Mouse (Mus musculus): Measurements from ENCODE around the gene Ift88. TPM values are rescaled to one million over a fixed set of nuclear protein-coding genes. Genes with fewer than 3 reads are reported as not detected.

Gene Ift88
- polyA plus RNA-seq, 1 experiment from 2014 or later, result 6.8 TPM

DNA sequence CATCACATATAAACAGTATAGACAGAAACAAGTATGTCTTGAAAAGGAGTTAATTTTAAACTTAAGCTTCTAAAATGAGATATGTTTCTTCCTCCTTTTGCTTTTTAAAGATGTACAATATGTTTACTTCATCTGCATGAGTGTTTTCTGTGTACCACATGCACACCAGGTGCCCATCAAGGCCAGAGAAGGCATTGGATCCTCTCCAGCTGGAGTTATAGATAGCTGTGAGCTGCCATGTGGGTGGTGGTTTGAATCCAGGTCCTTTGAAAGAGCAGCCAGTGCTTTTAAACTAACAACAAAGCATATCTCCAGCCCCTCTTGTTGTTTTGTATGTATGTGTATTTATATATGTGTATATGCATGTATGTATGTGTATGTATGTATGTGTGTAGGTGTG, 129.1 kb downstream of the Ift88 start:
- Histone ChIP-seq H3K4me2 (ENCODE audit: low read length) (no peak overlapping the region), H3K9me3 (ENCODE audit: control insufficient read depth, low read length) (no peaks in the 10 kb centered on the region), H3K27me3 (ENCODE audit: control insufficient read depth, insufficient read depth, low read length) (no peaks in the 10 kb centered on the region), H3K4me1 (ENCODE audit: control insufficient read depth in 2 of 2, insufficient read depth in 2 of 2, low read length in 2 of 2) (no peaks in the 10 kb centered on the region), H3K27ac (replicated peaks in 1 of 2; ENCODE audit: control insufficient read depth in 1 of 2, insufficient read depth in 1 of 2, low read depth in 2 of 2, low read length in 2 of 2) (no peak overlapping the region), H3K4me3 (ENCODE audit: control insufficient read depth in 1 of 2, insufficient read depth in 1 of 2, low read depth in 1 of 2, low read length in 2 of 2) (no peak overlapping the region), H3K9ac (ENCODE audit: low read length) (no peak overlapping the region), H3K36me3 (ENCODE audit: control insufficient read depth, insufficient read depth, low read length) (peaks cover 12% of the 10 kb centered on the region)
- ATAC-seq (ENCODE audit: insufficient number of reproducible peaks, insufficient read depth, low FRiP score, low read depth), result no peak

DNA sequence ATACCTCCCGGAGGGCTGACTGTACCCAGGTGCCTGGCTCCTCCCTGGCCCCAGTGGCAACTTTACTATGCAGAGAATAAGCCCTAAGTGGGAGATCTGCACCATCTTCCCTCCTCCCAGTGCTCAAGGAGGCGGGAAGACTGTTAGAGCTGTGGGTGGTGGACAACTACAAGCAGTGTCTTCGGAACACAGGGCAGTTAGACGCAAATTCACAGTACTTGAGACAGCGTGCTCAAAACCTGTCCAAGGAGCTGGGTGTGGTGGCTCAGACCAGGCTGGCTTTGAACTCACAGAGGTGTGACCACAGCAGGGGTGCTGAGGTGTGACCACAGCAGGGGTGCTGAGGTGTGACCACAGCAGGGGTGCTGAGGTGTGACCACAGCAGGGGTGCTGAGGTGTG, 130.6 kb downstream of the Ift88 start:
- Histone ChIP-seq H3K4me3 (ENCODE audit: control insufficient read depth in 1 of 2, insufficient read depth in 1 of 2, low read depth in 1 of 2, low read length in 2 of 2) (no peak overlapping the region), H3K9me3 (ENCODE audit: control insufficient read depth, low read length) (no peaks in the 10 kb centered on the region), H3K4me2 (ENCODE audit: low read length) (no peak overlapping the region), H3K27ac (replicated peaks in 1 of 2; ENCODE audit: control insufficient read depth in 1 of 2, insufficient read depth in 1 of 2, low read depth in 2 of 2, low read length in 2 of 2) (no peak overlapping the region), H3K27me3 (ENCODE audit: control insufficient read depth, insufficient read depth, low read length) (no peaks in the 10 kb centered on the region), H3K4me1 (ENCODE audit: control insufficient read depth in 2 of 2, insufficient read depth in 2 of 2, low read length in 2 of 2) (no peaks in the 10 kb centered on the region), H3K9ac (ENCODE audit: low read length) (no peak overlapping the region), H3K36me3 (ENCODE audit: control insufficient read depth, insufficient read depth, low read length) (peaks cover 12% of the 10 kb centered on the region)
- WGBS, result 80% methylated on average over 5 of the region's 5 CpGs
- ATAC-seq (ENCODE audit: insufficient number of reproducible peaks, insufficient read depth, low FRiP score, low read depth), result no peak

GRCm38 (mm10) chr14:57555471-57556070, 131.7 kb downstream of the Ift88 start:
- Histone ChIP-seq H3K4me1 (ENCODE audit: control insufficient read depth in 2 of 2, insufficient read depth in 2 of 2, low read length in 2 of 2) (no peaks in the 10 kb centered on the region), H3K27ac (replicated peaks in 1 of 2; ENCODE audit: control insufficient read depth in 1 of 2, insufficient read depth in 1 of 2, low read depth in 2 of 2, low read length in 2 of 2) (no peak overlapping the region), H3K27me3 (ENCODE audit: control insufficient read depth, insufficient read depth, low read length) (no peaks in the 10 kb centered on the region), H3K9ac (ENCODE audit: low read length) (no peak overlapping the region), H3K4me2 (ENCODE audit: low read length) (no peak overlapping the region), H3K9me3 (ENCODE audit: control insufficient read depth, low read length) (no peaks in the 10 kb centered on the region), H3K36me3 (ENCODE audit: control insufficient read depth, insufficient read depth, low read length) (peaks cover 3% of the 10 kb centered on the region; the same call in 1 of the 2 replicates), H3K4me3 (ENCODE audit: control insufficient read depth in 1 of 2, insufficient read depth in 1 of 2, low read depth in 1 of 2, low read length in 2 of 2) (no peak overlapping the region)
- no peak for ATAC-seq (ENCODE audit: insufficient number of reproducible peaks, insufficient read depth, low FRiP score, low read depth)
- 85% methylated on average over 7 of the region's 7 CpGs for WGBS

DNA sequence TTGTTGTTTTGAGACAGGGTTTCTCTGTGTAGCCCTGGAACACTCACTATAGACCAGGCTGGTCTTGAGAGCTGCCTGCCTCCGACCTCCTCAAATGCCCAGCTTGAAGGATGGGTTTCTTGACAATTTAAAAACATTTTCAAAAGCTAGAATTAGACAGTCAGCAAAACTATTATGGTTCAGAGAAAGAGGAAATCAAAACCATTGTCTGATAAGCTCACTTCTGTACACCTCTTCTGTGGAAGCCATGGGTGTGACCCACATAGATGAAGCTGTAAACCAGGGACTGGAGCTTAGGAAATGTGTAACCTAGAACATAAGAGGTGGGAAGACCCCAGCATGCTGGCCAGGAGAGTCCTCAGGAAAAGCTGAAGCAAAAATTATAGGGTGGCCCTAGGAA, 133.1 kb downstream of the Ift88 start:
- H3K4me2 ChIP-seq (ENCODE audit: low read length), result no peak overlapping the region
- H3K4me1 ChIP-seq (ENCODE audit: control insufficient read depth in 2 of 2, insufficient read depth in 2 of 2, low read length in 2 of 2), result no peaks in the 10 kb centered on the region
- 91% methylated on average over 1 of the region's 1 CpGs for WGBS
- no peak for ATAC-seq (ENCODE audit: insufficient number of reproducible peaks, insufficient read depth, low FRiP score, low read depth)
- H3K27ac ChIP-seq (replicated peaks in 1 of 2; ENCODE audit: control insufficient read depth in 1 of 2, insufficient read depth in 1 of 2, low read depth in 2 of 2, low read length in 2 of 2), result no peak overlapping the region
- no peaks in the 10 kb centered on the region for H3K27me3 ChIP-seq (ENCODE audit: control insufficient read depth, insufficient read depth, low read length)
- H3K9ac ChIP-seq (ENCODE audit: low read length), result no peak overlapping the region
- no peak overlapping the region for H3K4me3 ChIP-seq (ENCODE audit: control insufficient read depth in 1 of 2, insufficient read depth in 1 of 2, low read depth in 1 of 2, low read length in 2 of 2)
- no peaks in the 10 kb centered on the region for H3K9me3 ChIP-seq (ENCODE audit: control insufficient read depth, low read length)
- peaks cover 3% of the 10 kb centered on the region; the same call in 1 of the 2 replicates for H3K36me3 ChIP-seq (ENCODE audit: control insufficient read depth, insufficient read depth, low read length)

DNA sequence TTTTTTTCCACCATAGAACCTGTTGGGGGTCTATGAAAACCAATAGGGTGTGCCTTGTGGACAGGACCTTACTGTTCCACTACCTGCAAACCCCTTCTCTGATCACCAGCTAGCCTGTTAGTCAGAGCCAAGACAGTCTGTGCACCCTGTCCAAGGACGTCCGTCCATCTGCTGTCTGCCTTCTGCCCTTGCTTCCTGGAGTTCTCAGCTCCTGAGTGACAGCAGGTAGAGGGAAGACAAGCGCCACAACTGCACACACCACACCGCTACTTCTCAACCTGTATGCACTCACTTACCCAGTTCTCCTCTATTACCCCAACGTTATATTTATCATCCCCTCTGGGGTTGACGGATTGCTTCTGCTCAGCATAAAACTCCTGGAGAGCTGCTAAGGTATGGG, 141.8 kb downstream of the Ift88 start:
- Histone ChIP-seq H3K27ac (replicated peaks in 1 of 2; ENCODE audit: control insufficient read depth in 1 of 2, insufficient read depth in 1 of 2, low read depth in 2 of 2, low read length in 2 of 2) (no peak overlapping the region), H3K9me3 (ENCODE audit: control insufficient read depth, low read length) (no peaks in the 10 kb centered on the region), H3K36me3 (ENCODE audit: control insufficient read depth, insufficient read depth, low read length) (peaks cover 5% of the 10 kb centered on the region; the same call in 1 of the 2 replicates), H3K27me3 (ENCODE audit: control insufficient read depth, insufficient read depth, low read length) (no peaks in the 10 kb centered on the region), H3K4me3 (ENCODE audit: control insufficient read depth in 1 of 2, insufficient read depth in 1 of 2, low read depth in 1 of 2, low read length in 2 of 2) (no peak overlapping the region), H3K9ac (ENCODE audit: low read length) (no peak overlapping the region), H3K4me2 (ENCODE audit: low read length) (no peak overlapping the region), H3K4me1 (ENCODE audit: control insufficient read depth in 2 of 2, insufficient read depth in 2 of 2, low read length in 2 of 2) (no peaks in the 10 kb centered on the region)
- 86% methylated on average over 6 of the region's 6 CpGs for whole genome bisulfite sequencing
- no peak for ATAC-seq (ENCODE audit: insufficient number of reproducible peaks, insufficient read depth, low FRiP score, low read depth)

Other genes with a start within 250 kb of the Ift88 start
- gene Cryl1, start 25.5 kb upstream of the Ift88 start, polyA plus RNA-seq (2014; fragmentation: Nextera tagmentation; extraction: Ambion mirVana), result 14.6 and 17.3 TPM in 2 replicates
- gene Il17d, start 100.7 kb downstream of the Ift88 start, polyA plus RNA-seq (2014; fragmentation: Nextera tagmentation; extraction: Ambion mirVana), result 0.78 and 1.0 TPM in 2 replicates
- gene Eef1akmt1, start 147.6 kb downstream of the Ift88 start, polyA plus RNA-seq (2014; fragmentation: Nextera tagmentation; extraction: Ambion mirVana), result 73.8 and 82.0 TPM in 2 replicates
- 18.6 and 19.0 TPM in 2 replicates for gene Xpo4, start 241.4 kb downstream of the Ift88 start, polyA plus RNA-seq (2014; fragmentation: Nextera tagmentation; extraction: Ambion mirVana)

Data from heart, embryonic 14.5 days (tissue).